Mouse (Mus musculus): ENCODE results near the gene Gprc5a. TPM values are rescaled to one million over a fixed set of nuclear protein-coding genes. Genes with fewer than 3 reads are reported as not detected.

The Gprc5a gene
- polyA plus RNA-seq, 1 experiment = 46.0 TPM

- TF ChIP-seq POLR2A (IDR thresholded peaks at IDR 0.05; ENCODE audit: insufficient read depth, low read length) = no peak
- TF ChIP-seq CTCF (IDR thresholded peaks at IDR 0.05; ENCODE audit: low read depth, low read length) = no peak
- no peak for TF ChIP-seq EP300 (IDR thresholded peaks at IDR 0.05; ENCODE audit: insufficient read depth, low read depth, low read length)
- Histone ChIP-seq H3K36me3 (ENCODE audit: control insufficient read depth, insufficient read depth, low read length, poor library complexity, severe bottlenecking) (no peaks in the 10 kb centered on the region), H3K9me3 (replicated peaks; ENCODE audit: control insufficient read depth, insufficient read depth, low read length, poor library complexity, severe bottlenecking) (no peaks in the 10 kb centered on the region), H3K27ac (ENCODE audit: insufficient read depth, low read length) (no peak overlapping the region), H3K4me1 (ENCODE audit: control insufficient read depth, insufficient read depth, low read length) (peaks cover 4% of the 10 kb centered on the region), H3K9ac (ENCODE audit: low read depth, poor library complexity, severe bottlenecking) (no peak overlapping the region), H3K4me3 (ENCODE audit: low read depth, low read length) (no peak overlapping the region), H3K27me3 (ENCODE audit: control insufficient read depth, insufficient read depth, low read length, poor library complexity, severe bottlenecking) (no peaks in the 10 kb centered on the region)
These were observed 10.8 kb downstream of the Gprc5a start for GRCm38 (mm10) chr6:135076202-135076601.

GRCm38 (mm10) chr6:135078420-135078819 is 13.0 kb downstream of the Gprc5a start:
- Histone ChIP-seq H3K4me1 (ENCODE audit: control insufficient read depth, insufficient read depth, low read length) (no peaks in the 10 kb centered on the region), H3K36me3 (ENCODE audit: control insufficient read depth, insufficient read depth, low read length, poor library complexity, severe bottlenecking) (no peaks in the 10 kb centered on the region), H3K27me3 (ENCODE audit: control insufficient read depth, insufficient read depth, low read length, poor library complexity, severe bottlenecking) (no peaks in the 10 kb centered on the region), H3K9ac (ENCODE audit: low read depth, poor library complexity, severe bottlenecking) (no peak overlapping the region), H3K4me3 (ENCODE audit: low read depth, low read length) (peak overlapping the region; percentile 41), H3K27ac (ENCODE audit: insufficient read depth, low read length) (no peak overlapping the region), H3K9me3 (replicated peaks; ENCODE audit: control insufficient read depth, insufficient read depth, low read length, poor library complexity, severe bottlenecking) (no peaks in the 10 kb centered on the region)
- TF ChIP-seq EP300 (IDR thresholded peaks at IDR 0.05; ENCODE audit: insufficient read depth, low read depth, low read length) (no peak), CTCF (IDR thresholded peaks at IDR 0.05; ENCODE audit: low read depth, low read length) (peak; percentile 53)

- peak overlapping the region; percentile 58 for H3K4me3 ChIP-seq (ENCODE audit: low read depth, low read length)
- no peak overlapping the region for H3K9ac ChIP-seq (ENCODE audit: low read depth, poor library complexity, severe bottlenecking)
- no peak overlapping the region for H3K27ac ChIP-seq (ENCODE audit: insufficient read depth, low read length)
- no peaks in the 10 kb centered on the region for H3K9me3 ChIP-seq (replicated peaks; ENCODE audit: control insufficient read depth, insufficient read depth, low read length, poor library complexity, severe bottlenecking)
- no peaks in the 10 kb centered on the region for H3K27me3 ChIP-seq (ENCODE audit: control insufficient read depth, insufficient read depth, low read length, poor library complexity, severe bottlenecking)
- H3K4me1 ChIP-seq (ENCODE audit: control insufficient read depth, insufficient read depth, low read length) = no peaks in the 10 kb centered on the region
- H3K36me3 ChIP-seq (ENCODE audit: control insufficient read depth, insufficient read depth, low read length, poor library complexity, severe bottlenecking) = no peaks in the 10 kb centered on the region
- TF ChIP-seq POLR2A (IDR thresholded peaks at IDR 0.05; ENCODE audit: insufficient read depth, low read length) = no peak
- TF ChIP-seq EP300 (IDR thresholded peaks at IDR 0.05; ENCODE audit: insufficient read depth, low read depth, low read length) = no peak
- TF ChIP-seq CTCF (IDR thresholded peaks at IDR 0.05; ENCODE audit: low read depth, low read length) = no peak
These were observed 18.6 kb downstream of the Gprc5a start for GRCm38 (mm10) chr6:135083991-135084502.

- H3K27me3 ChIP-seq (ENCODE audit: control insufficient read depth, insufficient read depth, low read length, poor library complexity, severe bottlenecking) = no peaks in the 10 kb centered on the region
- TF ChIP-seq CTCF (IDR thresholded peaks at IDR 0.05; ENCODE audit: low read depth, low read length) (no peak), EP300 (IDR thresholded peaks at IDR 0.05; ENCODE audit: insufficient read depth, low read depth, low read length) (no peak), POLR2A (IDR thresholded peaks at IDR 0.05; ENCODE audit: insufficient read depth, low read length) (no peak)
- H3K4me1 ChIP-seq (ENCODE audit: control insufficient read depth, insufficient read depth, low read length) = no peaks in the 10 kb centered on the region
- no peaks in the 10 kb centered on the region for H3K9me3 ChIP-seq (replicated peaks; ENCODE audit: control insufficient read depth, insufficient read depth, low read length, poor library complexity, severe bottlenecking)
- H3K4me3 ChIP-seq (ENCODE audit: low read depth, low read length) = no peak overlapping the region
- H3K36me3 ChIP-seq (ENCODE audit: control insufficient read depth, insufficient read depth, low read length, poor library complexity, severe bottlenecking) = no peaks in the 10 kb centered on the region
- no peak overlapping the region for H3K27ac ChIP-seq (ENCODE audit: insufficient read depth, low read length)
- no peak overlapping the region for H3K9ac ChIP-seq (ENCODE audit: low read depth, poor library complexity, severe bottlenecking)
These were observed 20.3 kb downstream of the Gprc5a start for GRCm38 (mm10) chr6:135085703-135086102.

GRCm38 (mm10) chr6:135087721-135088451 is 22.4 kb downstream of the Gprc5a start:
- Histone ChIP-seq H3K4me3 (ENCODE audit: low read depth, low read length) (no peak overlapping the region), H3K4me1 (ENCODE audit: control insufficient read depth, insufficient read depth, low read length) (no peaks in the 10 kb centered on the region)

GRCm38 (mm10) chr6:135089786-135090185 is 24.3 kb downstream of the Gprc5a start:
- no peak overlapping the region for H3K4me3 ChIP-seq (ENCODE audit: low read depth, low read length)

More at GRCm38 (mm10) chr6:135087721-135088451, 22.4 kb downstream of the Gprc5a start:
- TF ChIP-seq POLR2A (IDR thresholded peaks at IDR 0.05; ENCODE audit: insufficient read depth, low read length) = no peak
- TF ChIP-seq CTCF (IDR thresholded peaks at IDR 0.05; ENCODE audit: low read depth, low read length) = peak; percentile 75
- Histone ChIP-seq H3K9me3 (replicated peaks; ENCODE audit: control insufficient read depth, insufficient read depth, low read length, poor library complexity, severe bottlenecking) (no peaks in the 10 kb centered on the region), H3K9ac (ENCODE audit: low read depth, poor library complexity, severe bottlenecking) (no peak overlapping the region), H3K36me3 (ENCODE audit: control insufficient read depth, insufficient read depth, low read length, poor library complexity, severe bottlenecking) (no peaks in the 10 kb centered on the region), H3K27ac (ENCODE audit: insufficient read depth, low read length) (no peak overlapping the region), H3K27me3 (ENCODE audit: control insufficient read depth, insufficient read depth, low read length, poor library complexity, severe bottlenecking) (no peaks in the 10 kb centered on the region)

More at GRCm38 (mm10) chr6:135089786-135090185, 24.3 kb downstream of the Gprc5a start:
- Histone ChIP-seq H3K36me3 (ENCODE audit: control insufficient read depth, insufficient read depth, low read length, poor library complexity, severe bottlenecking) (no peaks in the 10 kb centered on the region), H3K9me3 (replicated peaks; ENCODE audit: control insufficient read depth, insufficient read depth, low read length, poor library complexity, severe bottlenecking) (no peaks in the 10 kb centered on the region), H3K9ac (ENCODE audit: low read depth, poor library complexity, severe bottlenecking) (no peak overlapping the region), H3K27me3 (ENCODE audit: control insufficient read depth, insufficient read depth, low read length, poor library complexity, severe bottlenecking) (no peaks in the 10 kb centered on the region), H3K27ac (ENCODE audit: insufficient read depth, low read length) (no peak overlapping the region), H3K4me1 (ENCODE audit: control insufficient read depth, insufficient read depth, low read length) (no peaks in the 10 kb centered on the region)
- peak; percentile 17 for TF ChIP-seq CTCF (IDR thresholded peaks at IDR 0.05; ENCODE audit: low read depth, low read length)
- TF ChIP-seq POLR2A (IDR thresholded peaks at IDR 0.05; ENCODE audit: insufficient read depth, low read length) = no peak
